Mouse (Mus musculus) midbrain, embryonic 13.5 days (tissue): ENCODE data around the gene Dus3l. TPM values are rescaled to one million over a fixed set of nuclear protein-coding genes. Genes with fewer than 3 reads are reported as not detected.
A peak's percentile ranks its signal among the peaks of the same experiment; 100 is the strongest.

ENCODE experiments used
- ATAC-seq: fragments of 200-750 bp; cut with Nextera tagmentation; 2 replicates; pipeline ENCODE4 v1.8.0; 2017; ENCODE audit warnings: mild to moderate bottlenecking, moderate TSS enrichment, moderate library complexity
- H3K27ac ChIP-seq: fragments of 300-500 bp; sonication (generic); 2 replicates; pipeline ENCODE4 v1.5.1; 2015; ENCODE audit warnings: inconsistent platforms, mild to moderate bottlenecking, moderate library complexity
- H3K27me3 ChIP-seq: fragments of 300-500 bp; sonication (generic); 2 replicates; pipeline ENCODE4 v1.6.1; 2015; ENCODE audit warnings: mild to moderate bottlenecking, inconsistent platforms
- H3K36me3 ChIP-seq: fragments of 300-500 bp; sonication (generic); 2 replicates; pipeline ENCODE4 v1.6.1; 2015; ENCODE audit warnings: mild to moderate bottlenecking, inconsistent platforms
- H3K4me1 ChIP-seq: fragments of 300-500 bp; sonication (generic); replicated peaks from 2 replicates; pipeline ENCODE4 v1.6.1; 2015; ENCODE audit warnings: inconsistent platforms
- H3K4me2 ChIP-seq: fragments of 300-500 bp; sonication (generic); replicated peaks from 2 replicates; pipeline ENCODE4 v1.6.1; 2015; ENCODE audit warnings: moderate library complexity, mild to moderate bottlenecking, inconsistent platforms
- H3K4me3 ChIP-seq: fragments of 300-500 bp; sonication (generic); replicated peaks from 2 replicates; pipeline ENCODE4 v1.5.1; 2015; ENCODE audit warnings: mild to moderate bottlenecking, inconsistent platforms
- H3K9ac ChIP-seq: fragments of 300-500 bp; sonication (generic); replicated peaks from 2 replicates; pipeline ENCODE4 v1.6.1; 2015; ENCODE audit warnings: mild to moderate bottlenecking, inconsistent platforms
- H3K9me3 ChIP-seq: fragments of 300-500 bp; sonication (generic); 2 replicates; pipeline ENCODE4 v1.6.1; 2016; ENCODE audit warnings: mild to moderate bottlenecking, inconsistent platforms
- WGBS: fragments of 180-500 bp; shearing (Covaris S2); methylation state at CpG from one replicate; pipeline ENCODE4 v1.1.7; 2015; 5-methylcytosine and 5-hydroxymethylcytosine counted together
- polyA plus RNA-seq: library from polyadenylated mRNA; unstranded; fragments of >200 nt; fragmentation: Nextera tagmentation; extraction: Ambion mirVana; gene quantifications from 2 replicates; pipeline ENCODE4 v1.2.1, GENCODE M21; 2015

Dus3l gene
- polyA plus RNA-seq, 1 experiment from 2014 or later: 63.7 TPM

DNA sequence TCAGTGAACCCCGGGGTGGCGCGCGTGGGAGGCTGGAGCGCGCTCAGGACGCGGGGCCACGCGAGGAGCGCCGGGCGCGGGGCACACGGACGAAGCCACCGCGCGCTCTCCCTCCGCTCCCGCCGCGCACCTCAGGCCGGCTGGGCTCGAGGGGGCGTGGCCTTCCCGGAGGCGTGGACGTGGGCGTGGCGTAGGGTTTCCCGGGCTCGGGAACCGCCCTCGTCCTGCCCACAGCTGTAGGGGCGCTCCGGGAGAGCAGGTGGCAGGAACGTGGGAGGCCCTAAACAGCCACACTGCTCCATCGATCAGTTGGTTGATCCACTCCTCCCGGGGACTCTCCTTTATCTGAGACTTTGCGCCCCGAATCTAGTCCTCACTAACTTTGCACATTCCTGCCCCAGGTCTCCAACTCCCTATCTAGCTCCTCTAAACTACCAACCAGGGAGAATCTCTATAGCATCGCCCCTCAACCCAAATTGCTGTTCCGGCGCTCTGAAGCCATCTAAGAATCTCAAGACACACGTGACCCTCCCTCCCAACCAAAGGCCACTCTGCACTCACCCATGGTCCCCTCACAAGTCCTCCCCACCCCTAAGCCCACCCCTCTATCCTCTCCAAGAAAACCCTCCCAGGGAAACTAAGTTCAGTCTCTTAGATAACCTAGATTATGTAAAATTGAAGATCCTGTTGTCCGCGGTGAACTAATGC lies 7.0 kb upstream of the Dus3l start, which contains the start of gene Nrtn:
Nrtn (minus strand) TSS at position 115 of the 708 bp plus-strand sequence.
- Histone ChIP-seq H3K9me3 (no peaks in the 10 kb centered on the region; the same call in 1 of the 2 replicates), H3K9ac (peak within 1 kb of the TSS; percentile 64), H3K27me3 (peaks cover 89% of the 10 kb centered on the region), H3K36me3 (no peaks in the 10 kb centered on the region), H3K4me2 (peak within 1 kb of the TSS; percentile 73), H3K4me3 (peak within 1 kb of the TSS; percentile 45), H3K4me1 (peaks cover 23% of the 10 kb centered on the region), H3K27ac (no peak within 1 kb of the TSS)
- under 1% methylated on average over 47 of the region's 48 CpGs for WGBS
- peak; percentile 16 for ATAC-seq

DNA sequence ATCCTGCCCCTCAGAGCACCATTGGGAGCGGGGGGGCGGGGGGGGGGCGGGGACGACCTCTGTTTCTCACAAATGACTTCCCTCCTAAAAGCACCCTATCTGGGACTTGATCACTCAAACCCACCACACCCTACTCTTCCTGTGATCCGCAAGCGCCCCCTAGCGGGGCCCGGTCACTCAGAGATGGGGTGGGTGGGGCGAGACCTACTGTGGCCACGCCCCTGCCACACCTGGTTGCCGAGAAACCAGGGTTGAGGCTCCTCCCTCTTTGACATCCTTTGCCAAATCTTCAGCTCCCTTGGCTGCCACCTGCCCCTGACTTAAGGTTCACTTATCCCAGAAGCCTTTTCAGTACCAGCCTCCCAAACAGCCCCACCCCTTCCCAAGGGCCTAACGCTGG lies 6.4 kb upstream of the Dus3l start:
- H3K9ac ChIP-seq: no peak overlapping the region
- H3K4me1 ChIP-seq: peaks cover 29% of the 10 kb centered on the region
- no peak overlapping the region for H3K27ac ChIP-seq
- WGBS: 6% methylated on average over 12 of the region's 12 CpGs
- ATAC-seq: no peak
- no peaks in the 10 kb centered on the region for H3K36me3 ChIP-seq
- H3K4me2 ChIP-seq: peak overlapping the region; percentile 73; the same call in 1 of the 2 replicates
- no peak overlapping the region; the same call in 1 of the 2 replicates for H3K4me3 ChIP-seq
- H3K27me3 ChIP-seq: peaks cover 84% of the 10 kb centered on the region
- H3K9me3 ChIP-seq: no peaks in the 10 kb centered on the region; the same call in 1 of the 2 replicates

DNA sequence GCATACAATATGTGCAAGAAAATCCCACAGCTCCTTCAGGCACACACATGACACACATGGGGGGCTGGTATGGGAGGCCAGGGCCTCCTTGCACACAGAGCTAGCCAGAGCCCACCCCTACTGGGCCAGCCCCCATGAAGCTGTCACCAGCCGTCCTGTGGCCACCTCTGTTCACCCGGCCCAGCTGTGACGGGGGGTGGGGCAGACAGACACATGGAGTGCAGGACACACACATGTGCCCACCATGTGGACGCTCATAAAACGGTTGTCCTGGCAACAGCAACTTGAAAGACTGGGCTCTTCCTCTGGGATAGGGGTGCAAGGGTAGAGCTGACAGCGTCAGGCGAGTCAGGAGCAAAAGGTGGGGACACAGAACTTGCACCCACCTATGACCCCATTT lies 5.3 kb upstream of the Dus3l start:
- Histone ChIP-seq H3K4me3 (no peak overlapping the region), H3K9ac (no peak overlapping the region), H3K4me1 (peaks cover 36% of the 10 kb centered on the region), H3K4me2 (no peak overlapping the region), H3K36me3 (no peaks in the 10 kb centered on the region), H3K27ac (no peak overlapping the region), H3K27me3 (peaks cover 72% of the 10 kb centered on the region), H3K9me3 (no peaks in the 10 kb centered on the region; the same call in 1 of the 2 replicates)
- no peak for ATAC-seq
- 58% methylated on average over 7 of the region's 7 CpGs for WGBS

DNA sequence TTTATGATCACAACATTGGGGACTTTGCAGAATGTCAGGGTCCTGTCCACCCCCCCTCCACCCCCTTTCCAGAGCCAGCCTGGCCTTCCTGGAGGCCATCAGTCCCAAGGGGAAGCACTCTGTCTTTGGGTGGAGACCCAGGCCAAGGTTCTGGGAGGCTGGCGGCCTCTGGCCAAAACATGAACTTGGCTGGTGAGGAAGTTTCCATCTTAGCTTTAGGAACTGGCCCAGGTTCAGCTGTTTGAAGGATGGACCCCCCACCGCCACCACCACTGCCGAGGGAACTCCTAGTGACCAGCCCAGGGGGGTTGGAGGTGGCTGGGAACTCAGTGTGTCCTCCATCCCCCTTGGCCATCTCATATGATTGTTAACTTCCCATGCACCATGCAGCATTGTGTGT lies 3.5 kb upstream of the Dus3l start:
- H3K9ac ChIP-seq: no peak overlapping the region
- ATAC-seq: no peak
- H3K36me3 ChIP-seq: no peaks in the 10 kb centered on the region
- no peak overlapping the region for H3K27ac ChIP-seq
- H3K4me1 ChIP-seq: peaks cover 44% of the 10 kb centered on the region
- no peak overlapping the region; the same call in 1 of the 2 replicates for H3K4me3 ChIP-seq
- 0 out of 2 replicates have a peak overlapping the region, but pooled peaks have one; percentile 65 for H3K4me2 ChIP-seq
- no peaks in the 10 kb centered on the region; the same call in 1 of the 2 replicates for H3K9me3 ChIP-seq
- 76% methylated on average over 3 of the region's 3 CpGs for WGBS
- peaks cover 54% of the 10 kb centered on the region for H3K27me3 ChIP-seq

DNA sequence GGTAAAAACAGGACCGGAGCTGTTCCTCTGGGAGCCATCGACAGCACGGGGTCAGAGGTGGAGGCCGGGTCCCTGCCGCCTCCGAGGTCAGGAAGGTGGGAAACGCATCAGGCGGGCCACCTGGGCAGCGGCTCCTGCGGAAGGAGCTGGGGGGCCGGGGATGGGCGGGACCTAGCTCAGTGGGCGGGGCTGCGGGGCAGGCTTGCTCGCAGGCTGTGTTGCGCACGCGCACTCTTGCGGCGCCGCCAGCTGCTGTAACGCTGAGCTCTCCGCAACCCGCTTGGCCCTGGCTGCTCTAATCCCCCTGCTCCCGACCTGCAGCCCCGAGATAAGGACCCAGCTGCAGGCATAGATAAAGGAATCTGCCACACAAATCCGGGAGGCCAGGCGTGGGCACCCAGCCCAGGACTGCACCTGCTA lies 2.6 kb upstream of the Dus3l start:
- peaks cover 38% of the 10 kb centered on the region for H3K4me1 ChIP-seq
- H3K9me3 ChIP-seq: no peaks in the 10 kb centered on the region; the same call in 1 of the 2 replicates
- peak; percentile 44 for ATAC-seq
- peak overlapping the region; percentile 51 for H3K4me3 ChIP-seq
- peaks cover 6% of the 10 kb centered on the region for H3K36me3 ChIP-seq
- peaks cover 45% of the 10 kb centered on the region for H3K27me3 ChIP-seq
- H3K9ac ChIP-seq: peak overlapping the region; percentile 69
- H3K4me2 ChIP-seq: peak overlapping the region; percentile 65
- under 1% methylated on average over 28 of the region's 28 CpGs for WGBS
- peak overlapping the region; percentile 95 for H3K27ac ChIP-seq

DNA sequence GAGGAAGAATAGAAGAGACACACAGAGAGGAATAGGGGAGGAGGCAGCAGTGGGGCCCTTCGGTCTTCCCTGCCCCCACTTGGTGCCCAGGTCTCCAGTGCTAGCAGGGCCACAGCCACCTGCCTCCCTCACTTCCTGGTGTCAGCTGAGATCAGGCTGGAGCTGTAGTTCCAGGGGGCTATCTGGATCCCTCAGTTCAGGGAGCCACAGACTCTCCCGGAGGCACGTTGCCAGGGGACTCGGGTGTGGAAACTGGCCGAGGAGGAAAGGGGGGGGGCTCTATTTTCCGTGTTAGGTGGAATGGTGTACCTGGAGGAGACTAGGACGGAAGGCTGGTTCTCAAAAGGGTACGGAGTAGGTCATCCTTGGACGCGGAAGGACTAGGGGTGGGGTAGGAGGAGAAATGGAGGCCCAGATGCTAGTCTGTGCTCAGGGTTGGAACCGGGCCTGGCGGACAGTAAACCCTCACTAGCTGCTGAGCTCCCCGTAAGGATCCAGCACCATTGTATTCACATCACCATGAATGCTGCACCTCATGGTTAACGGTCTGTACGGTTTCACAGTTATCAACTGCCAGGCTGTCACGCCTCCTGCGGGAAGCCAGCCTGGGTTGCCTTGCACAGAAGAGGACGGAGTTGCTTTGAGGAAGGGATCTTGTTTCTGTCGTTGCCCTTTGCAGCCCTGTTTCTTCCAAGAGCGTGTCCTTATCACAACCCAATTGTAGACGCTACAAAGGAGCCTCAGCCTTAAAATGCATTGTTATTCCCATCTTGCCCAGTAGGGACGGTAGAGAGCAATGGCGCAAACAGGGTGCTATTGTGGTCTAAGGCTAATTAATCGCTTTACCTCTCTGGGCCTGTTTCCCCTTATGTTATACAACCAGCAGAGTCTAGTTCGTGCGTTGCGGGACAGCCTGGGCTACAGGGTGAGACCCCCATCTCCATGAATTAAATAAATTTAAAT lies 1.5 kb upstream of the Dus3l start:
- 47% methylated on average over 27 of the region's 27 CpGs for WGBS
- H3K4me3 ChIP-seq: no peak overlapping the region
- peaks cover 15% of the 10 kb centered on the region for H3K36me3 ChIP-seq
- H3K9me3 ChIP-seq: no peaks in the 10 kb centered on the region; the same call in 1 of the 2 replicates
- no peak overlapping the region for H3K9ac ChIP-seq
- ATAC-seq: no peak
- peaks cover 35% of the 10 kb centered on the region for H3K27me3 ChIP-seq
- H3K4me1 ChIP-seq: peaks cover 30% of the 10 kb centered on the region
- peak overlapping the region; percentile 95 for H3K27ac ChIP-seq
- H3K4me2 ChIP-seq: peak overlapping the region; percentile 65

DNA sequence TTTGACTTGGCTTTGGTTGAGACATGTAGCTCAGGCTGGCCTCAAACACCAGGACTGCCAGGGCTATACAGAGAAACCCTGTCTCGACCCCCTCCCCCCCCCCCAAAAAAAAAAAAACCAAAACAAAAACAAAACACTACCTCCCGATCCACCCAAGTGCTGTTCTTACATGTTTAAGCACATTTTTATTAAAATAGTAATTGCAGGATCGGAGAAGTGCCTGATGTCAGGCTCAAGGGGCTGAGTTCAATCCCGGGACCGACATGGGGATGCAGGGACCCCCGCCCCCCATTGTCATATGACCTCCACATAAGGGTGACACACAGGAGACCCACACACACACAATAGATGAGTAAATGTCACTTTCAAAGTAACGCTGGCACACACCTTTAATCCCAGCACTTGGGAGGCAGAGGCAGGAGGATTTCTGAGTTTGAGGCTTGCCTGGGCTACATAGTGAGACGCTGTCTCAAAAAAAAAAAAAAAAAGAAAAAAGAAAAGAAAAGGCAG lies 761 bp upstream of the Dus3l start:
- ATAC-seq: no peak
- Histone ChIP-seq H3K27ac (peak overlapping the region; percentile 94), H3K4me3 (peak overlapping the region; percentile 72), H3K27me3 (peaks cover 28% of the 10 kb centered on the region), H3K4me1 (peaks cover 30% of the 10 kb centered on the region), H3K4me2 (peak overlapping the region; percentile 72), H3K9me3 (no peaks in the 10 kb centered on the region), H3K36me3 (peaks cover 23% of the 10 kb centered on the region), H3K9ac (no peak overlapping the region)
- 76% methylated on average over 8 of the region's 8 CpGs for WGBS

DNA sequence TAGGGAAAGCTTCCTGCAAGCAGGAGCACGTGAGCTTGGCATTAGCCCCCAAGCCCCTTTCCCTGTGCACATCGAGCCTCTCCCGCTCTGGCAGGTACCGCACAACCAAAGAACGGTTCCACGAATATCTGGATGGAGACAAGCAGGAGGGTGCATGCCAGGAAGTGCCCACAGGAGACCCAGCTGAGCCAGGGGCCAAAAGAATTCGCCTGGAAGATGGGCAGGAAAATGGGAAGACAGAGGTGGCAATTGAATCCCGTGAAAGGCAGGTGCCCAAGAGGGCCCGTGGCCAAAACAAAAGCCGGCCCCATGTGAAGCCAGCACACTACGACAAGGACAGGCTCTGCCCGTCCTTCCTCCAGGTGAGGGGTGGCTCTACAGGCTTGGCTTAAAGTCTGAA lies 874 bp downstream of the Dus3l start:
- H3K4me3 ChIP-seq: peak overlapping the region; percentile 72
- H3K4me1 ChIP-seq: peaks cover 30% of the 10 kb centered on the region
- WGBS: 60% methylated on average over 12 of the region's 12 CpGs
- peak overlapping the region; percentile 94 for H3K27ac ChIP-seq
- peak overlapping the region; percentile 73 for H3K9ac ChIP-seq
- ATAC-seq: peak; percentile 14
- H3K27me3 ChIP-seq: peaks cover 11% of the 10 kb centered on the region
- no peaks in the 10 kb centered on the region for H3K9me3 ChIP-seq
- H3K4me2 ChIP-seq: peak overlapping the region; percentile 72
- peaks cover 39% of the 10 kb centered on the region for H3K36me3 ChIP-seq

DNA sequence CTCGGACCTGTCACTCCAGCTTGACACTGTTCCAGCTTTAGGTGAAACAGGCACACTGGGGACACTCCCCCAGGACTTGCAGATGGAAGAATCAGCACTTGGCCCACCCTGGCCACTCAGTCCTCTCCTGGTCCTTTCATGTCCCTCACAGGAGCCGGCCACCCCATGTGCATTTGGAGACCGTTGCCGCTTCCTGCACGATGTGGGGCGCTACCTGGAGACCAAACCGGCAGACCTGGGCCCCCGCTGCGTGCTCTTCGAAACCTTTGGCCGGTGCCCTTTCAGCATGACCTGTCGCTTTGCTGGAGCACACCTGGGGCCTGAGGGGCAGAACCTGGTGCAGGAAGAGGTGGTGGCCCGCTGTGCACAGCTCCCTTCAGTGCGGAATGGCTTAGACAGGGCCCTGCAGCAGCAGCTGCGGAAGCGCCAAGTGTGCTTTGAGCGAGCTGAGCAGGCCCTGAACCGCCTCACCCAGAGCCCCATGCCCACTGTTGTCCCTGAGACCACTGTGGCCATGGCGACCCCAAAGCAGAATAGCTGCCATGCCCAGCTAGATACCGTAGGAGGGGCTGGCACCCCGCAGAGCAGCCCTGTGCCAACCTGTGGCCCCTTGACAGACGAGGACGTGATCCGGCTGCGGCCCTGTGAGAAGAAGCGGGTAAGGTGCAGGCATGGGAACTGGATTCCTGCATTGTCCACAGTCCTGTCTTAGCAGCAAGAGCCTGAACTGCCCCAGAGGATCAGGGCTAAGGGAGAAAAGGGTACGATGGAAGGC lies 2.3 kb downstream of the Dus3l start:
- H3K9me3 ChIP-seq: no peaks in the 10 kb centered on the region
- H3K27ac ChIP-seq: no peak overlapping the region
- no peak overlapping the region for H3K4me3 ChIP-seq
- no peaks in the 10 kb centered on the region for H3K27me3 ChIP-seq
- peaks cover 53% of the 10 kb centered on the region for H3K36me3 ChIP-seq
- H3K4me1 ChIP-seq: peaks cover 26% of the 10 kb centered on the region
- WGBS: over 99% methylated on average over 27 of the region's 27 CpGs
- no peak overlapping the region for H3K4me2 ChIP-seq
- no peak overlapping the region for H3K9ac ChIP-seq
- ATAC-seq: no peak

DNA sequence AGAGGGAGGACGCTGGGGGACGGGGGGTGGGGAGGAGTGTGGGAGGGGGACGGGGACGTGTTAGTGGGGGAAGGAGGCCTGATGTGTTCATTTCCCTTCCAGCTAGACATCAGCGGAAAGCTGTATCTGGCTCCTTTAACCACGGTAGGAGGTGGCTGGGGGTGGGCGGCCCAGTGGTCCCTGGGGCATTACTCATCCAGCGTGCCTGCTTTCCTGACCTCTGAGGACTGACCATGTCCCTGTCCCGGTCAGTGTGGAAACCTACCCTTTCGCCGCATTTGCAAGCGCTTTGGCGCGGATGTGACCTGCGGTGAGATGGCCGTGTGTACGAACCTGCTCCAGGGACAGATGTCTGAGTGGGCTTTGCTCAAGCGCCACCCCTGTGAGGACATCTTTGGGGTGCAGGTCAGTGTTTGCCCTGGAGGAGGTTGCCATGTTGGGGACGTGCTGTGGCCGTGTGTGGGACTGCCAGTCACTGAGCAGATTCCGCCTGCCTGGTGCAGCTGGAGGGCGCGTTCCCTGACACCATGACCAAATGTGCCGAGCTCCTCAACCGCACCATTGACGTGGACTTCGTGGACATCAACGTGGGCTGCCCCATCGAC lies 3.1 kb downstream of the Dus3l start:
- WGBS: 94% methylated on average over 29 of the region's 29 CpGs
- Histone ChIP-seq H3K27ac (no peak overlapping the region), H3K4me1 (peaks cover 20% of the 10 kb centered on the region), H3K9ac (no peak overlapping the region), H3K4me2 (no peak overlapping the region), H3K9me3 (no peaks in the 10 kb centered on the region), H3K36me3 (peaks cover 55% of the 10 kb centered on the region), H3K4me3 (no peak overlapping the region), H3K27me3 (no peaks in the 10 kb centered on the region)
- no peak for ATAC-seq

DNA sequence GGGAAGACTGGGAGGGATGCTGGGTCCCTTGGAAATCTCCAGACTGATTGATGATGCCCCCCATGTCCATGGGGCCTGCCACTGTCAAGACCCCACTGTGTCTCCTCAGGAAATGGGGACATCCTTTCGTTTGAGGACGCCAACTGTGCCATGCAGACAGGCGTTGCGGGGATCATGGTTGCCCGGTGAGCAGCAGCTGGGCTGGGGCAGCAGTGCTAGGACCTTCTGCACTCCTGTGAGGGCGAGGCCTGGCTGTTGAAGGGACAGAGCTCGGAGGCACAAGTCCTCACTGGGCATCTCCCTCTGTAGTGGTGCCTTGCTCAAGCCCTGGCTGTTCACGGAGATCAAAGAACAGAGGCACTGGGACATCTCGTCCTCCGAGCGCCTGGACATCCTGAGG lies 4.4 kb downstream of the Dus3l start:
- H3K4me3 ChIP-seq: no peak overlapping the region
- H3K27ac ChIP-seq: no peak overlapping the region
- 97% methylated on average over 11 of the region's 11 CpGs for WGBS
- H3K36me3 ChIP-seq: peaks cover 55% of the 10 kb centered on the region
- no peak for ATAC-seq
- no peaks in the 10 kb centered on the region for H3K27me3 ChIP-seq
- no peaks in the 10 kb centered on the region for H3K9me3 ChIP-seq
- no peak overlapping the region for H3K4me2 ChIP-seq
- H3K9ac ChIP-seq: no peak overlapping the region
- peaks cover 11% of the 10 kb centered on the region for H3K4me1 ChIP-seq
